Mouse (Mus musculus): ENCODE measurements at regions not wholly inside any gene's neighbourhood (a gene's known extent, or its start where the extent isn't known, plus 50 kb on each side); places are given as distances from the start of the nearest gene placed in this dataset.

DNA sequence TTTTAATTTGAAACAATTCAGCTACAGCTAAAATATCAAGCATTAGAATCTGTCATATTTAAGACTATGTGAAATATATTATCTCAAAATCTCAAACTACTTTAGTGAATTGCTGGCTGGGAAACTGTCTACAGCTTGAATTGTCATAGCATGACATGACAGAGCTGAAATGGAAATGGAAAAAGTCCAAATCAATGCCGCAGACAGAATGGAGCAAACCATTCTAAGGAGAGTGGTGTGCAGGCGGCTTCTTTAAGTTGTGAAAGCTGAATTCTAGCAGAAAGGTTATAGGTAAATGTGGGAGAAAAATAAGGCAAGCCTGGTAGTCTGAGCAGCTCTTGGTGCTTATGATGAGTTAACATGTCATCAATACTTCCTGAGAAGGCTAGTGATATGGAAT is 518.9 kb upstream of the Alcam start:
- no peak overlapping the region for H3K27ac ChIP-seq
- DNase-seq (ENCODE audit: low spot score) = no peak
- H3K4me1 ChIP-seq = no peaks in the 10 kb centered on the region
- H3K9me3 ChIP-seq (replicated peaks) = no peaks in the 10 kb centered on the region
- H3K4me3 ChIP-seq = no peak overlapping the region
- 99% methylated on average over 2 of the region's 2 CpGs for WGBS
- no peaks in the 10 kb centered on the region for H3K27me3 ChIP-seq (ENCODE audit: low read depth, poor library complexity, severe bottlenecking)
- H3K36me3 ChIP-seq = no peaks in the 10 kb centered on the region

DNA sequence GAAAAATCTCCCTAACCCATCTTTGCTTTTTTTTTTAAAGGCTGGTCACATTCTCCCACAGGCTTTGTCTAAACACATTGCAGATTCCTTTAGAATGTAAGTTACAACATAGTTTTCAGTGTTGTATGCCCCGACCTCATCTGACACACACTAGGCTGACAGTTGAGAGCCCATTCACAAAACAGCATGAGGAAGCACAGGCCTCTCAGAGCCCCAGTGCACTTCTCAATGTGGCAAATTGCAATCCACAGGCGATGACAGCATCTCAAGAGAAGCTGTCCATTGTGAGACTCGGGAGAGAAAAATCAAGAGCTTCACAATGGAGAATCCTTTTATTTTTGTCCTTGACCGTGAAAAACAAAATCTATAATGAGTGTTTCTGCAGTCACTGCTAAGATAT is 493.8 kb upstream of the Alcam start:
- no peak for DNase-seq (ENCODE audit: low spot score)
- Histone ChIP-seq H3K4me1 (no peaks in the 10 kb centered on the region), H3K4me3 (no peak overlapping the region), H3K36me3 (no peaks in the 10 kb centered on the region), H3K27ac (no peak overlapping the region), H3K9me3 (replicated peaks) (no peaks in the 10 kb centered on the region), H3K27me3 (ENCODE audit: low read depth, poor library complexity, severe bottlenecking) (no peaks in the 10 kb centered on the region)
- 86% methylated on average over 4 of the region's 4 CpGs for WGBS

GRCm38 (mm10) chr16:52934749-52935148 is 480.9 kb upstream of the Alcam start:
- no peak overlapping the region for H3K27ac ChIP-seq
- WGBS = 58% methylated on average over 1 of the region's 1 CpGs
- no peaks in the 10 kb centered on the region for H3K4me1 ChIP-seq
- no peaks in the 10 kb centered on the region for H3K9me3 ChIP-seq (replicated peaks)
- H3K27me3 ChIP-seq (ENCODE audit: low read depth, poor library complexity, severe bottlenecking) = no peaks in the 10 kb centered on the region
- H3K36me3 ChIP-seq = no peaks in the 10 kb centered on the region
- DNase-seq (ENCODE audit: low spot score) = no peak
- no peak overlapping the region for H3K4me3 ChIP-seq

GRCm38 (mm10) chr16:52931978-52932377 is 478.1 kb upstream of the Alcam start:
- no peak overlapping the region for H3K4me3 ChIP-seq
- DNase-seq (ENCODE audit: low spot score) = no peak
- 91% methylated on average over 3 of the region's 3 CpGs for WGBS
- no peak overlapping the region for H3K27ac ChIP-seq
- no peaks in the 10 kb centered on the region for H3K9me3 ChIP-seq (replicated peaks)
- H3K27me3 ChIP-seq (ENCODE audit: low read depth, poor library complexity, severe bottlenecking) = no peaks in the 10 kb centered on the region
- no peaks in the 10 kb centered on the region for H3K4me1 ChIP-seq
- no peaks in the 10 kb centered on the region for H3K36me3 ChIP-seq

DNA sequence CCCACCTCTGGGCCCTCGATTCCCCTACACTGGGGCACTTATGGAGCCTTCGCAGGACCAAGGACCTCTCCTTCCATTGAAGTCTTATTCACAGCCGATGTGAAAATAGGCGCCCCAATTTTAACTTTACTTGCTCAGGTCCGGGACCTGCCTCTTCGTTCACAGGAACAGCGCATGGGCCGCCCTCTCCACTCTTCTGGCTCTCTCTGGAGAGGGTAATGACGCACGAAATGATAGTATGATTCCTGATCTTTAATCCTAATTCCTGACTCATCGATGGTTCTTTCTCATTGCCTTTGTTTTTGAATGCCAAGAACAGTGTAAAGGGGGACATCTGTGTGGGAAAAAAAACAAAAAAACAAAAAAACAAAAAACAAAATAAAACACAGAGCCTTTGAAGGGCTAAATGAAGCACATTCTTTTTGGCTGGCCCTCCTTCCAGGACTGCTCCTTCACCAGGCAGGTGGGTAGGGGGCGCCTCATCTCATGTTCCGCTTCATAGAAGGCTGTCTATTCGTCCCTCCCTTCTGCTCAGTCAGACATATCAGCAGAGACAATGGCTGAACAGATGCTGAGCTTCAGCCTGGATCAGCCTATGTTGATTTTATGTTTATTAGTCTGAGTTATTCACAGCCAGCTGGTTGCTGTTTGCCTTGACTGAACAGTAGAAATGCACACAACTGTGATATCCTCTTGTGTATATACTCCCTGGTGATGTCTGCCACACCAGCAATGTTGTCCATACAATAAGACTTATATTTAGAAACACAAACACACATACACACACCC is 438.8 kb upstream of the Alcam start:
- no peaks in the 10 kb centered on the region for H3K9me3 ChIP-seq (replicated peaks)
- WGBS = 89% methylated on average over 14 of the region's 14 CpGs
- no peaks in the 10 kb centered on the region for H3K36me3 ChIP-seq
- no peak overlapping the region for H3K4me3 ChIP-seq
- H3K4me1 ChIP-seq = no peaks in the 10 kb centered on the region
- DNase-seq (ENCODE audit: low spot score) = no peak
- H3K27ac ChIP-seq = no peak overlapping the region
- no peaks in the 10 kb centered on the region for H3K27me3 ChIP-seq (ENCODE audit: low read depth, poor library complexity, severe bottlenecking)

DNA sequence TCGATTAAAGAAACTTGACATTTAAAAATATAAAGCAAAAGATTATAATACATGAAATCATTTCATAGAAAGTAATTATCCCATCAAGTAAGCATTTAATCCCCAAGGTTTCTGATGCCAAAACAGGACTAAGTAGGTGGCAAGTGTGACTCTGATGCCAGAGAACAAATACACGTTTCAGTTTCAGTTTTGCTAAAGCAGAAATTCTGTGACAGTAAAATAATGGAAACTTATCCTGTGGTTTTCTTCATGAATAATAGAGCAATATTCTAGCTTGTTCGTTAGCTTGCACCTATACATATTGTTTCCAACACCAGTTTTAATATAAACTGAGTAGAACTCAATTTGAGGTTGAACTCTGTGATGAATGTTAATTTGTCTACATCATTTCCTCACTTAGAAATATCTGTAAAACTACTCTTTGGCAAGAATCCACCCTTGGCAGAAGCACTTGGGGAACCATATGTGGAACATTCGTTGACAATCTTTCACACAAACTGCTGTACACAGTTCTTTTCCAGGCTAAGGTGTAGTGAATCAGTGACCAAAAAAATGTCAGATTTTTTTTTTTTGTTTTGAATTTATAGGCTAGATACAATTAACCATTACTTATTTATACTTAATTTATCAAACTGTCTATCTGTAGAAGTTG is 425.7 kb upstream of the Alcam start:
- no peak for DNase-seq (ENCODE audit: low spot score)
- Histone ChIP-seq H3K9me3 (replicated peaks) (no peaks in the 10 kb centered on the region), H3K4me1 (no peaks in the 10 kb centered on the region), H3K4me3 (no peak overlapping the region), H3K27me3 (ENCODE audit: low read depth, poor library complexity, severe bottlenecking) (no peaks in the 10 kb centered on the region), H3K36me3 (no peaks in the 10 kb centered on the region), H3K27ac (no peak overlapping the region)
- 89% methylated on average over 4 of the region's 4 CpGs for WGBS

DNA sequence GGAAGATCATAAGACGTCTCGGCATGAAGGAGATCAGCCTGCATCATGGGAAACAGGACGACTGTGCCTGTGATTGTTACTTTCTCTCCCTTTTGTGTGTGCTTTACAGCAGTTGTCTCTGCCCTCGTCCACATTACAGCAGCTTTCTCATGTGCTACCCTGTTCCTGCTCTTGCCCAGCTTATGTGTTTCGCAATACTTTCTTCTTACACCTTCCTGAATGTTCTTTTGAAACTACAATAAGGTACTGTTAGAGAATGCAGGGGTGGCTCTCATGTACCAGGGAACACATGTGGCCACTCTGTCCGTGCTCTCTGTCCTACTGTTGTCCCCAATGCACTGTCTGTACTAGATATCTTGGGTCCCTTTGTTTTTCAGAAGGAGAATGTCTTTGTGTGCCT is 414.0 kb upstream of the Alcam start:
- Histone ChIP-seq H3K4me3 (no peak overlapping the region), H3K4me1 (no peaks in the 10 kb centered on the region), H3K27me3 (ENCODE audit: low read depth, poor library complexity, severe bottlenecking) (no peaks in the 10 kb centered on the region), H3K27ac (no peak overlapping the region), H3K36me3 (no peaks in the 10 kb centered on the region), H3K9me3 (replicated peaks) (no peaks in the 10 kb centered on the region)
- DNase-seq (ENCODE audit: low spot score) = no peak
- WGBS = 82% methylated on average over 6 of the region's 6 CpGs

DNA sequence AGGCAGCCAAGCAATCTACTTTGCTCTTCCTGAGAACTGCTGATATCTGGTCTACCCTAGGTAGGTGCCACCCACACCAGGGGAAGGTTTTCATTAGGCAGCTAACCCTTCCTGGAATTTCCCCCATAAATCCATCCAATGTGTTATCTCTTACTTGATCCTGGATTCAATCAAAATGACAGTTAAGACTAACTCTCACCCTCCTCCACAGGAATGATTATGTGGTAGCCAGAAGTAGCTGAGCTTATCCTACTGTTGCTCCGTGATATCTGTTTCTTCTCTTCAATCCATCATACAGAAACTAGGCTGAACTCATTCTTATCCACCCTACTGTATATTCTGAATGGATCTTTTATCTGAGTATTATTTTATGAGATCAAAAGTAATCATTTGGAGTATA is 409.7 kb upstream of the Alcam start:
- Histone ChIP-seq H3K27me3 (ENCODE audit: low read depth, poor library complexity, severe bottlenecking) (no peaks in the 10 kb centered on the region), H3K4me1 (no peaks in the 10 kb centered on the region), H3K36me3 (no peaks in the 10 kb centered on the region), H3K27ac (no peak overlapping the region), H3K9me3 (replicated peaks) (no peaks in the 10 kb centered on the region), H3K4me3 (no peak overlapping the region)
- 38% methylated on average over 1 of the region's 1 CpGs for WGBS
- no peak for DNase-seq (ENCODE audit: low spot score)

GRCm38 (mm10) chr16:52861263-52861662 is 407.4 kb upstream of the Alcam start:
- no peak overlapping the region for H3K27ac ChIP-seq
- no peaks in the 10 kb centered on the region for H3K36me3 ChIP-seq
- no peaks in the 10 kb centered on the region for H3K27me3 ChIP-seq (ENCODE audit: low read depth, poor library complexity, severe bottlenecking)
- 88% methylated on average over 6 of the region's 6 CpGs for WGBS
- H3K9me3 ChIP-seq (replicated peaks) = no peaks in the 10 kb centered on the region
- no peak overlapping the region for H3K4me3 ChIP-seq
- no peaks in the 10 kb centered on the region for H3K4me1 ChIP-seq
- DNase-seq (ENCODE audit: low spot score) = no peak

- Histone ChIP-seq H3K4me1 (no peaks in the 10 kb centered on the region), H3K36me3 (no peaks in the 10 kb centered on the region), H3K9me3 (replicated peaks) (no peaks in the 10 kb centered on the region), H3K27ac (no peak overlapping the region), H3K27me3 (ENCODE audit: low read depth, poor library complexity, severe bottlenecking) (no peaks in the 10 kb centered on the region), H3K4me3 (no peak overlapping the region)
- WGBS = 73% methylated on average over 8 of the region's 8 CpGs
- no peak for DNase-seq (ENCODE audit: low spot score)
These were observed 404.8 kb upstream of the Alcam start for GRCm38 (mm10) chr16:52858441-52859209.

GRCm38 (mm10) chr16:52851129-52851528 is 397.3 kb upstream of the Alcam start:
- Histone ChIP-seq H3K27ac (no peak overlapping the region), H3K9me3 (replicated peaks) (no peaks in the 10 kb centered on the region), H3K27me3 (ENCODE audit: low read depth, poor library complexity, severe bottlenecking) (no peaks in the 10 kb centered on the region), H3K4me3 (no peak overlapping the region), H3K36me3 (no peaks in the 10 kb centered on the region), H3K4me1 (peaks cover 5% of the 10 kb centered on the region; the same call in 1 of the 2 replicates)
- WGBS = 95% methylated on average over 2 of the region's 2 CpGs
- no peak for DNase-seq (ENCODE audit: low spot score)

GRCm38 (mm10) chr16:52818976-52819375 is 365.1 kb upstream of the Alcam start:
- DNase-seq (ENCODE audit: low spot score) = no peak
- H3K4me1 ChIP-seq = peaks cover 6% of the 10 kb centered on the region; the same call in 1 of the 2 replicates

DNA sequence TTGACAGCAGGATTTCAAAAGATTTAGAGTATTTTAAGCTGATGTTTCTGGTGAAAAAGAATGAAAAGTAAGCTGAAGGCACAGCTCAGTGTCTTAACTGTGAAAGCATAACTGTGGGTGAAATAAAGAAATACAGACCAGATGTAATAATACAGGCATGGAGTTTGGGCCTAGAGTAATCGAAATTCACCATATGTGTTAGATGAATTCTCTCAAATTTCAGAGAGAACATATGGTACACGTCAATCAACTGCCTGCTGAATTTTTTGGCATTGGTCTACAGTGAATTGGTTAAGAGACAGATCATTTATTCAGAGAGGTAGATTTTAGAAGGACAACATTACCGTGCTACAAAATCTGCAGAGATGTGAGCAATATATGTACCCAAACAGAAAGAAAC is 357.3 kb upstream of the Alcam start:
- no peaks in the 10 kb centered on the region for H3K36me3 ChIP-seq
- H3K27me3 ChIP-seq (ENCODE audit: low read depth, poor library complexity, severe bottlenecking) = no peaks in the 10 kb centered on the region
- DNase-seq (ENCODE audit: low spot score) = no peak
- H3K9me3 ChIP-seq (replicated peaks) = no peaks in the 10 kb centered on the region
- no peaks in the 10 kb centered on the region for H3K4me1 ChIP-seq
- H3K27ac ChIP-seq = no peak overlapping the region
- no peak overlapping the region for H3K4me3 ChIP-seq
- WGBS = 82% methylated on average over 3 of the region's 3 CpGs

More at GRCm38 (mm10) chr16:52818976-52819375, 365.1 kb upstream of the Alcam start:
- Histone ChIP-seq H3K9me3 (replicated peaks) (no peaks in the 10 kb centered on the region), H3K27ac (no peak overlapping the region), H3K36me3 (no peaks in the 10 kb centered on the region), H3K4me3 (no peak overlapping the region), H3K27me3 (ENCODE audit: low read depth, poor library complexity, severe bottlenecking) (no peaks in the 10 kb centered on the region)
- 22% methylated on average over 1 of the region's 1 CpGs for WGBS

Measured in limb, embryonic 10.5 days (tissue).